Mouse (Mus musculus) midbrain, embryonic 11.5 days (tissue): ENCODE results near the gene Gpr65. TPM values are rescaled to one million over a fixed set of nuclear protein-coding genes. Genes with fewer than 3 reads are reported as not detected.

Experiments used
- ATAC-seq: fragments of 200-750 bp; cut with Nextera tagmentation; 2 replicates; pipeline ENCODE4 v1.8.0; 2017; ENCODE audit warnings: moderate TSS enrichment, moderate library complexity; ENCODE audit not compliant: low FRiP score
- DNase-seq: peaks from one replicate; pipeline ENCODE4 v3.0.0; 2015; ENCODE audit warnings: low spot score; ENCODE audit errors: missing footprints
- H3K27ac ChIP-seq: fragments of 300-500 bp; sonication (generic); 2 replicates; pipeline ENCODE4 v1.5.1; 2014; ENCODE audit warnings: low read depth, low read length
- H3K27me3 ChIP-seq: fragments of 300-500 bp; sonication (generic); 2 replicates; pipeline ENCODE4 v1.6.1; 2014; ENCODE audit warnings: mild to moderate bottlenecking, low read length, moderate library complexity, mixed read lengths; ENCODE audit not compliant: control insufficient read depth, insufficient read depth
- H3K36me3 ChIP-seq: fragments of 300-500 bp; sonication (generic); 2 replicates; pipeline ENCODE4 v1.6.1; 2014; ENCODE audit warnings: mild to moderate bottlenecking, low read length, moderate library complexity, mixed read lengths; ENCODE audit not compliant: control insufficient read depth, insufficient read depth
- H3K4me1 ChIP-seq: fragments of 300-500 bp; sonication (generic); 2 replicates; pipeline ENCODE4 v1.6.1; 2014; ENCODE audit warnings: low read length; ENCODE audit not compliant: control insufficient read depth, insufficient read depth
- H3K4me2 ChIP-seq: fragments of 300-500 bp; sonication (generic); 2 replicates; pipeline ENCODE4 v1.6.1; 2014; ENCODE audit warnings: mild to moderate bottlenecking, moderate library complexity
- H3K4me3 ChIP-seq: fragments of 300-500 bp; sonication (generic); 2 replicates; pipeline ENCODE4 v1.5.1; 2014; ENCODE audit warnings: low read depth, low read length
- H3K9ac ChIP-seq: fragments of 300-500 bp; sonication (generic); 2 replicates; pipeline ENCODE4 v1.6.1; 2014; ENCODE audit warnings: low read length
- H3K9me3 ChIP-seq: fragments of 300-500 bp; sonication (generic); 2 replicates; pipeline ENCODE4 v1.6.1; 2016; ENCODE audit warnings: low read length; ENCODE audit not compliant: control insufficient read depth
- WGBS: fragments of 180-500 bp; shearing (Covaris S2); extraction: QIAGEN DNeasy Blood & Tissue Kit; methylation state at CpG from one replicate; pipeline ENCODE4 v1.1.7; 2014; 5-methylcytosine and 5-hydroxymethylcytosine counted together
- polyA plus RNA-seq: library from polyadenylated mRNA; unstranded; fragments of >200 nt; fragmentation: Nextera tagmentation; extraction: Ambion mirVana; gene quantifications from 2 replicates; pipeline ENCODE4 v1.2.1, GENCODE M21; 2014

Gpr65 gene
- polyA plus RNA-seq, 1 experiment from 2014 or later, result 0.82 TPM

- no peak overlapping the region for H3K9ac ChIP-seq
- DNase-seq, result no peak
- H3K4me3 ChIP-seq, result no peak overlapping the region
- H3K36me3 ChIP-seq, result no peaks in the 10 kb centered on the region
- H3K9me3 ChIP-seq, result no peaks in the 10 kb centered on the region
- no peak overlapping the region for H3K4me2 ChIP-seq
- H3K4me1 ChIP-seq, result no peaks in the 10 kb centered on the region
- no peaks in the 10 kb centered on the region for H3K27me3 ChIP-seq
- no peak overlapping the region for H3K27ac ChIP-seq
- ATAC-seq, result no peak
- 52% methylated on average over 7 of the region's 7 CpGs for WGBS
Measured at GRCm38 (mm10) chr12:98272433-98272832, 4.0 kb downstream of the Gpr65 start.

- H3K27ac ChIP-seq, result no peak overlapping the region
- peak; percentile 91 for DNase-seq
- peak; percentile 42; the same call in 1 of the 2 replicates for ATAC-seq
- H3K4me3 ChIP-seq, result no peak overlapping the region
- no peaks in the 10 kb centered on the region for H3K36me3 ChIP-seq
- no peaks in the 10 kb centered on the region; the same call in 1 of the 2 replicates for H3K4me1 ChIP-seq
- no peak overlapping the region for H3K4me2 ChIP-seq
- no peak overlapping the region for H3K9ac ChIP-seq
- H3K9me3 ChIP-seq, result no peaks in the 10 kb centered on the region
- 32% methylated on average over 5 of the region's 5 CpGs for WGBS
- H3K27me3 ChIP-seq, result no peaks in the 10 kb centered on the region
Measured at GRCm38 (mm10) chr12:98280530-98280929, 12.1 kb downstream of the Gpr65 start.

- Histone ChIP-seq H3K4me1 (no peaks in the 10 kb centered on the region; the same call in 1 of the 2 replicates), H3K9ac (no peak overlapping the region), H3K27ac (no peak overlapping the region), H3K4me3 (no peak overlapping the region), H3K4me2 (no peak overlapping the region), H3K9me3 (no peaks in the 10 kb centered on the region), H3K36me3 (no peaks in the 10 kb centered on the region), H3K27me3 (no peaks in the 10 kb centered on the region)
- ATAC-seq (no peak), DNase-seq (no peak)
- 80% methylated on average over 8 of the region's 8 CpGs for WGBS
Measured at GRCm38 (mm10) chr12:98280996-98281395, 12.6 kb downstream of the Gpr65 start.

GRCm38 (mm10) chr12:98282776-98283486 is 14.5 kb downstream of the Gpr65 start:
- H3K36me3 ChIP-seq, result no peaks in the 10 kb centered on the region
- H3K9me3 ChIP-seq, result no peaks in the 10 kb centered on the region
- H3K4me2 ChIP-seq, result no peak overlapping the region
- H3K4me3 ChIP-seq, result no peak overlapping the region
- H3K27me3 ChIP-seq, result no peaks in the 10 kb centered on the region
- DNase-seq (no peak), ATAC-seq (no peak)
- H3K9ac ChIP-seq, result no peak overlapping the region
- H3K4me1 ChIP-seq, result no peaks in the 10 kb centered on the region; the same call in 1 of the 2 replicates
- 83% methylated on average over 14 of the region's 14 CpGs for WGBS
- no peak overlapping the region for H3K27ac ChIP-seq

- Histone ChIP-seq H3K27ac (no peak overlapping the region), H3K4me1 (no peaks in the 10 kb centered on the region; the same call in 1 of the 2 replicates), H3K9ac (no peak overlapping the region), H3K27me3 (no peaks in the 10 kb centered on the region), H3K36me3 (no peaks in the 10 kb centered on the region), H3K9me3 (no peaks in the 10 kb centered on the region), H3K4me2 (no peak overlapping the region), H3K4me3 (no peak overlapping the region)
- DNase-seq (no peak), ATAC-seq (no peak)
- WGBS, result 82% methylated on average over 3 of the region's 3 CpGs
Measured at GRCm38 (mm10) chr12:98283487-98283860, 15.0 kb downstream of the Gpr65 start.

DNA sequence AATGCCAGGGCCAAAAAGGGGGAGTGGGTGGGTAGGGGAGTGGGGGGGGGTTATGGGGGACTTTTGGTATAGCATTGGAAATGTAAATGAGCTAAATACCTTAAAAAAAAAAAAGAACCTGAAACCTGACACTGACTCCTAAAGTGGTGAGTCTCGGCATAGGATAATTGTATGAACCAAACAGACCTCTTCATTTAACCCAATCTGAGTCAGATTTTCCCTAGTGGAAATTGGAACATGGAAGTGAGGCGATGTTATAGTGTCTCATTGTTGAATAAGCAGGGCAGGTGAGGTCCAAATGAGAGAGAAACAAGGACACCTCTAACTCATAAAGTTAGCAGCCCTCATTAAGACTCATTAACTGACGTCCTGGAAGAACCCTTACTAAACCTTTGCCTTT is 16.0 kb downstream of the Gpr65 start:
- no peaks in the 10 kb centered on the region for H3K36me3 ChIP-seq
- no peak overlapping the region for H3K9ac ChIP-seq
- no peak overlapping the region for H3K4me3 ChIP-seq
- WGBS, result 87% methylated on average over 3 of the region's 3 CpGs
- H3K4me1 ChIP-seq, result no peaks in the 10 kb centered on the region; the same call in 1 of the 2 replicates
- H3K9me3 ChIP-seq, result no peaks in the 10 kb centered on the region
- H3K27me3 ChIP-seq, result no peaks in the 10 kb centered on the region
- ATAC-seq (no peak), DNase-seq (no peak)
- H3K27ac ChIP-seq, result no peak overlapping the region
- no peak overlapping the region for H3K4me2 ChIP-seq

- WGBS, result 87% methylated on average over 3 of the region's 3 CpGs
- H3K4me3 ChIP-seq, result no peak overlapping the region
- no peak overlapping the region for H3K9ac ChIP-seq
- DNase-seq, result no peak
- no peaks in the 10 kb centered on the region for H3K27me3 ChIP-seq
- H3K4me2 ChIP-seq, result no peak overlapping the region
- H3K27ac ChIP-seq, result no peak overlapping the region
- H3K36me3 ChIP-seq, result no peaks in the 10 kb centered on the region
- no peaks in the 10 kb centered on the region for H3K4me1 ChIP-seq
- ATAC-seq, result no peak
- H3K9me3 ChIP-seq, result no peaks in the 10 kb centered on the region
Measured at GRCm38 (mm10) chr12:98290475-98290874, 22.0 kb downstream of the Gpr65 start.

- Histone ChIP-seq H3K4me1 (no peaks in the 10 kb centered on the region), H3K4me2 (no peak overlapping the region), H3K27ac (no peak overlapping the region), H3K36me3 (no peaks in the 10 kb centered on the region), H3K9ac (no peak overlapping the region), H3K4me3 (no peak overlapping the region), H3K27me3 (no peaks in the 10 kb centered on the region), H3K9me3 (no peaks in the 10 kb centered on the region)
- no peak for ATAC-seq
- DNase-seq, result no peak
- 88% methylated on average over 4 of the region's 4 CpGs for WGBS
Measured at GRCm38 (mm10) chr12:98292278-98292677, 23.8 kb downstream of the Gpr65 start.

DNA sequence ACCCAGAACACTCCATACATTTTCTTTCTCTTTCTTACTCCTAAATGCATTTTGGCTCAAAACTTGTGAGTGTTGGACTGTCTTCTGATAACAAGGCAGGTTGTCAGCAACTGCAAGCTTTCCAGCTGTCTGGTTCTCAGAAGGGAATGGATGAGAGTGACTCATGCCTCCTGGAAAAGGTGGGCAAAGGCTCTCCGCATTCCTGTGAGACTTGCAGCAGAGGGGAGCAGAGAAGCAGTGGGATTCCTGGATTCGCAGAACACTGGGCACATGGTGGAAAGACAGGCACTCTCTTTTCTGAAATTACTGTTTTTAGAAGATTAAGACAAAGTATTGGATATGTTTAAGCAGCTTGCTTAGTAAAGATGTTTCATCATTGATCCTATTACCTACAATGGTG is 25.8 kb downstream of the Gpr65 start:
- Histone ChIP-seq H3K4me1 (no peaks in the 10 kb centered on the region), H3K9me3 (no peaks in the 10 kb centered on the region), H3K36me3 (no peaks in the 10 kb centered on the region), H3K27ac (no peak overlapping the region), H3K9ac (no peak overlapping the region), H3K4me2 (no peak overlapping the region), H3K4me3 (no peak overlapping the region), H3K27me3 (no peaks in the 10 kb centered on the region)
- WGBS, result 92% methylated on average over 2 of the region's 2 CpGs
- no peak for DNase-seq
- ATAC-seq, result no peak
